Mouse (Mus musculus) layer of hippocampus, adult 11-12 months (tissue): Measurements from ENCODE around the gene Efna1.
A peak's percentile ranks its signal among the peaks of the same experiment; 100 is the strongest.

ENCODE experiments used
- DNase-seq: peaks from one replicate; pipeline ENCODE4 v3.0.0; 2022; ENCODE audit warnings: low spot score

The Efna1 gene

DNA sequence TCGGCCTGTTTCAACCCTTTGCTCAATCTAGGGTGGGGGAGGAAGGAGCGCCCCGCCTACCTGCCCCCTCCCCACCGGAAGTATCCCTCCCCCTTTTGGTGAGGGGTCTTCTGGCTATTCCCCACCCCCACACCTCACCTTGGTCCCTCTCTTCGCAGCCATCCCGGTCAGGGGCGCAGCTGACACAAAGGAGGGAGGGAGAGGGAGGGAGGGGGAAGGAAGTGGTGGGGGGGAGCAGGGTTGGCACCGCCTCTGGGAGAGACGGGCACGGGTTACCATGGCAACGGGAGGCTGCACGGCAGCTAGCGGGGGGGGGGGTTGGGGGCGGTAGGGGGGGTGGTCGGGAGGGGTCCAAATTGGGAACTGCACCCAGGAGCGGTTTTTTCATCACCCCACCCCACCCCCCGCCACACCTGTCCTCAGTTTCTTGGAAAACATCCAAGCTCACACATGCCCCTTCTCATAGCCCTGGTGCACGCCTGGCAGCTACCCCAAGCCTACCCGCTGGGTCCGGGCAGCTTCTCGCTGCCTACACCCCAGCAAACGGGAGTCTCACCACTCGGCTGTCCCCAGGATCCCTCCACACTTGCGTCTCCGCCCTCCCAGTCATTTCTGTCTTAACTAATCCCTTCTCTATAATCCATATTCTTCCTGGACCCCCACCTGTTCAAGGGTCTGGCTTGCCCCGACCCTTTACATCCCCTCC lies 35.8 kb downstream of the Efna1 start:
- peak; percentile 73 for DNase-seq

GRCm38 (mm10) chr3:89244158-89244981 lies 36.6 kb downstream of the Efna1 start:
- DNase-seq: peak; percentile 49

- DNase-seq: peak; percentile 42
These were observed 37.3 kb downstream of the Efna1 start for GRCm38 (mm10) chr3:89243609-89244008.

- DNase-seq: peak; percentile 59
These were observed 38.5 kb downstream of the Efna1 start for GRCm38 (mm10) chr3:89242331-89242895.

DNA sequence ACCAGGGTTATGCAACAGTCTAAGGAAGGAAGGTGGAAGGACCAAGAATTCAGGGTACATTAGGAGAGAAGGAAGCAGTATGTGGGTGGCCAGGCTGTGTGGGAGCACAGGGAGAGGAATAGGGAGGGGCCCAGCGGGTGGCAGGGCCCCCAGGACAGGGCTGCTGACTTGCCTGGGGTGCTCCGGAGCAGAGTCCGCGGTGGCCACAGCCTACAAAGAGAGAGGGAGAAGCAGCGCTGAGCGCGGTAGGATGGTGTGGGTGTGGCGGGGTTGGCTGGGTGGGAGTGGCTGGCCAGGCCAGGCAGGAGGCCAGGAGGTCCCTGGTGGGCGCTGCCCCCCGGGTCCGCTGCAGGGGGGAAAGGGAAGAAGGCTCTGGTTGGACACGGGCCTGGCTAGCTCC lies 42.4 kb downstream of the Efna1 start:
- DNase-seq: no peak

DNA sequence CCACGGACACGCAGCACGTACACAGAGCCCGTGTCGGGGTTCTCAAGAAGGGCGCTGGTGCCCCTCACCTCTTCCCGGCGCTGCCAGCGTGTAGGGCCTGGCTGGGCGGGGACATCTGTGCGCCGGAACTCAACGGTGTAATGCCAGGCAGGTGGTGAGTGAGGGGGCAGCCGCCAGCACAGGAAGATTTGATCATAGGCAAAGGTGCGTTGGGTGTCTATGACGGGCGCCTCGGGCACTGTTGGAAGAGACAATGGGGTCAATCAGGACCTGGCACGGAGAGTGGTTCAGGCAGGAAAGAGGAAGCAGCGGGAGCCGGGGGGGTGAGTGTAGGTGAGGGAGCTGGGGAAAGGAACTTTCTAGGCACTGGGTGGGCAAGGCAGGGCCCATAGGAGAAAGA lies 43.3 kb downstream of the Efna1 start:
- no peak for DNase-seq

DNA sequence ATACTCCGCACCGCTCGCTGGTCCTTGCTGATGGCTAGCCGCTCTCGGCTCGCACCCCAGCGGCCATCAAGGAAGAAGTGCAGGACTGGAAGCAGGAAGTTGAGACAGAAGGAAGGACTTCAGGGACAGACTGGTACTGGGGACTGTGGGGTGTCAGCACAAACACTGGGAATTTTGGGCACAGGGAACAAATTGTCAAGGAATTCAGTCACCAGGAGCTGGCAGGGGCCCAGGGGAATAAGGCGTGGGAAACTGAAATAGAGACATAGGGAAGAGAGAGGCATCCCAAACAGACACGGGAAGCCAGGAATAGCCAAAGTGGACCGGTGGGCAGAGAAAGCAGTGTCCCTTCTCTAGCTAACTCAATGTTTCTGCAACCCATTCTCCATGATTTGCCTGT lies 44.4 kb downstream of the Efna1 start:
- no peak for DNase-seq

DNA sequence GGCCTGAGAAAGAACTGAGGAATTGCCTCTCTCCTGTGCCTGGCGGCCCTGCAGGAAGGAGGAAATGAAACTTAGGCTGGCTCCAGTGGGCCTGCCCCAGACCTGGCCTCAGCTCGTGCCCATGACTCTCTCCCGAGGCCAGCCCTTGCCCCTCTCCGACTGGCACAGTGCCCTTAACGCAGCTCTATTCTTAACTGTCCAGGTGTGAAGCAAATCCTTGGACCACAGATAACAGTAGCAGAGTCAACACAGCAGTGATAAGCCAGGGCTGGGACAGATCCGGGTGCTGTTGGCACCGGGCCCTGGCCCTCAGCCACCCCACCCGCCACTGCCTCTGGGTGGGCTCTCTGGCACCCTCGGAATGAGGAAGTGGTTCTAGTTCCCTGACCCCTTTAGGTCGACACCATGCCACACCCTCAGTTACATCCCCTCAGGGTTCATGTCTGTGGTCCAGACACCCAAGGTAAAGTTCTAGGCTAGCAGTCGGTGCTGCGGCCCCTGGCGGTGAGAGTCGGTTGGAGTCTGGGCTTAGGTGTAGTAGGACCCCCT lies 47.3 kb downstream of the Efna1 start:
- DNase-seq: peak; percentile 39

DNA sequence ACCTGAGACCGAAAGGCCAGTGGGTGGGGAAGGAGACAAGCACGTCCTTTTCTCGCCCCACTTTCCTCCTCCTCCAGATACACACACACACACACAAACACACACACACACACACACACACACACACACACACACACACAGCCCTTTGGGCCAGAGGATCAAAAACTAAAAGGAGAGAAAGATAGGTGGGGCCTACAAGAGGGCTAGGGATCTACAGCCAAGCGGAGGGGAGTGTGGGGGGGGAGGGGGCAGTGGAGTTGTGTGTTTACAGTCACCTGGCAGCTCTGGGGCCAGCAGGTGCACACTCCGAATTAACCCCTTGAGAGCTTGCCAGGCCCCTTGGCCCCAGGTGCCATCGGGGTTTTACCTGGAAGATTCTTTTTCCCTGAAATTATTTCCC lies 48.3 kb downstream of the Efna1 start:
- no peak for DNase-seq

GRCm38 (mm10) chr3:89231772-89232275 lies 49.1 kb downstream of the Efna1 start:
- DNase-seq: no peak

DNA sequence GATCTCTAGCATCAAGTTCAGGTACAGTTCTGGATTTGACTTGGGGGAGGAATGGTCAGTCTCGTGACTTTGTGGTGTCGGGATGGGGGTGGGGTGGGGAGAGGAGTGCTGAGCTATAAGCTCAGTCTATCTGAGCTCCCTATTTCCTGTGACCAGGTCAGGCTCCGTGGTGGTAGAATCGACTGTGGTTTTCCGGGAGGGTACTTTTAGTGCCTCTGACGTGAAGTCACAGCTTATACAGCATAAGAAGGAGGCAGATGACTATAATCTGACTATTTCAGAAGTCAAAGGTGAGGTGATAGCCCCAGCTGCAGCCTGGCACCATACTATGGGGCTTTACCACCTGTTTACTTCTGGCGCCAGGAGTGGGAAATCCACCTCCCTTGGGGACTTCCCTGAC lies 49.6 kb downstream of the Efna1 start:
- DNase-seq: no peak

DNA sequence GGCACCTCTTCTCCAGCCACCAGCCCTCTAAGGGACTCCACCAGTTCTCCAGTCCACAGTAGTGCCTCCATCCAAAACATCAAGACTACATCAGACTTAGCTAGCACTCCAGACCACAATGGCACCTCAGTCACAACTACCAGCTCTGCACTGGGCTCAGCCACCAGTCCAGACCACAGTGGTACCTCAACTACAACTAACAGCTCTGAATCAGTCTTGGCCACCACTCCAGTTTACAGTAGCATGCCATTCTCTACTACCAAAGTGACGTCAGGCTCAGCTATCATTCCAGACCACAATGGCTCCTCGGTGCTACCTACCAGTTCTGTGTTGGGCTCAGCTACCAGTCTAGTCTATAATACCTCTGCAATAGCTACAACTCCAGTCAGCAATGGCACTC lies 50.4 kb downstream of the Efna1 start:
- DNase-seq: no peak

DNA sequence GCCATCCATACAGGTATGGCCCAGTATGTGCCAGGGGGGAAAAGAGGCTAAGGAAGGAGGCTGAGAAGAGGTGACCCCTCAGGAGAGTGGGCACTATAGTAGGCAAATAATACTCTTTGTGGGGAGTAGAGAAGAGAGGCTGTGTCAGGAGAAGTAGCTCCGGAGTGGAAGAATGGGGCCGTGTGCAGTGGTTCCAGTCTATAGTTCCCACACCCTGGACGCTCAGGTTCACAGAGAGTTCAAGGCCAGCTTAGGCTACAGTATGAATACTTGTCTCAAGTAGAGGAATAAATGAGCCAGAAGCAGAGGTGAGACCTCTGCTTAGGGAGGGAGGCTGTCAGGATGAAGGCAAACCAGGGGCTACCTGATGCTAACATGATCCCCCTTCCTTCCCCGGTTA lies 51.7 kb downstream of the Efna1 start:
- DNase-seq: no peak

DNA sequence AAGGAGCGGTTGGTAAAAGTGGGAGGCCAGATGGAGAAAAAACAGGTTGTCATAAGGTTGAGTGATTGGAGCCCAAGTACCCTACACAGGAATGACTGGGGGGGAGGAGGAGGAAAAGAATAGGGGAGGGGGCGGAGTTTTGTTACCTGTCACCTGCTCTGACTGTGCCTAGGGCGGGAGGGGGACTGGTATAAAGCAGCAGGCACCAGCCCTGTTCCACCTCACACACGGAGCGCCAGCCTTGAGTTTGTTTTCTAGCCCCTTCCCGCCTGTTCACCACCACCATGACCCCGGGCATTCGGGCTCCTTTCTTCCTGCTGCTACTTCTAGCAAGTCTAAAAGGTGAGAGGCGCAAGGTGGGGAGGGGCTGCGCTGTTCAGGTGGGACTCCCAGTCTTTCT lies 52.1 kb downstream of the Efna1 start, which contains the start of gene Muc1:
Gene Muc1 (plus strand): TSS at position 222 of the 400 bp plus-strand sequence.
- DNase-seq: peak; percentile 14

GRCm38 (mm10) chr3:89228180-89228549 lies 52.8 kb downstream of the Efna1 start:
- peak; percentile 87 for DNase-seq

- peak; percentile 92 for DNase-seq
These were observed 53.4 kb downstream of the Efna1 start for GRCm38 (mm10) chr3:89227307-89228179.

DNA sequence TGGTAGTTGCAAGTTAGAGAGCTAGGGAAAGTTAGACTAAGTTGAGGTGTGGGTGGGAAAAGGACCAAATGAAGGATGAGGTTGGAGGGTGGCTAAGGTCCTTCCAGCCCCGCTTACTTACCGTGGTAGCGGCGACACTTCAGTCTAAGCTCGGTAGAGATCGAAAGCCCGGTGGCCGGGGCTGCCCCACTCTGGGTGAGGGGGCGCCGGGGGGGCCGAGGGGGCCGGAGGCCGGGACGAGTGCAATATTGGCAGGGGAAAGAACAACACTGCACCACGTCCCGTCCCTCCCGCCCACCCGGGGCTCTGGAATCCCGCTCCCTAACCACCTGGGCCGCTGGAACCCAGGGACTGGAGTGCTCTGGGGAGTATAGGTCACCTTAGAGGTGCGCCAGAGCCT lies 54.0 kb downstream of the Efna1 start, which contains the start of gene Mtx1:
Gene Mtx1 (minus strand): TSS at position 189 of the 400 bp plus-strand sequence.
- no peak for DNase-seq

GRCm38 (mm10) chr3:89226361-89226760 lies 54.6 kb downstream of the Efna1 start:
- DNase-seq: peak; percentile 19

GRCm38 (mm10) chr3:89225918-89226317 lies 55.0 kb downstream of the Efna1 start:
- DNase-seq: peak; percentile 53

DNA sequence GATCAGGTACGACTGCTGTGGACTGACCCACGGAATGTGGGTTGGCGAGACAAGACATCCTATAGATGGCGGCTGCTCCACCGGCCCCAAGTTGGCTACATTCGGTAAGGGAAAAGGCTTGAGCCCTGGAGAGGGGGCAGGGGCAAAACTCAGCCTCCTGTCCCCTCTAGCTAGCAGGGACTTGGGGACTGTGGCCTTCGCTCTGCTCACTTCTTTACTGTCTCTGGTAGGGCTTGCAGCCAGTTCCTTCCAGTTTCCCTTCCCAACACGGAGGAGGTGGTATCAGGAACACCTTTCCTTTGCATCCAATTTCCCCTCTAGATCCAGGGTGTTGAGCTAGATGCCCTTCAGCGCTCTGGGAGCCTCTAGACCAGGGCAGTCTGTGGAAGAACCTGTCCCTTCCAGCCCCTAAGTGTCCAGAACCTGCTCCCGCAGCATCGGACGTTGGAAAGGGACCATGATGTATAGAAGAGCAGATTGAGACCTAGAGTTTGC lies 55.6 kb downstream of the Efna1 start:
- no peak for DNase-seq

DNA sequence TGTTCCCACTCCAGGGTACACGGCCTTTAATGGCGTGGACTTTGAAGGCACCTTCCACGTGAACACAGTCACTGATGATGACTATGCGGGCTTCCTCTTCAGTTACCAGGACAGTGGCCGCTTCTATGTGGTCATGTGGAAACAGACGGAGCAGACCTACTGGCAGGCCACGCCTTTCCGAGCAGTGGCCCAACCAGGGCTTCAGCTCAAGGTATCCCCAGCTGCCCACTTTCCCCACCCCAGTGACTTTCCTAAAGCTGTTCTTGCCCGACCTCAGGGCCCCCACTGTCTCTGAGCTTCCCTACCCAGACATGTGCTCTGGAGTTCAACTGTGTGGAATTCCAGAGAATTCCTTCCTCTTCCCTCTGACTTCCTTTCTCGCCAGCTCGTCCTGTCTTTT lies 56.1 kb downstream of the Efna1 start:
- no peak for DNase-seq
